Mouse (Mus musculus): Measurements from ENCODE around the gene Lsamp. TPM values are rescaled to one million over a fixed set of nuclear protein-coding genes. Genes with fewer than 3 reads are reported as not detected.

The Lsamp gene
- total RNA-seq, 2 experiments from 2014 or later = 0.78 to 0.82 TPM

DNA sequence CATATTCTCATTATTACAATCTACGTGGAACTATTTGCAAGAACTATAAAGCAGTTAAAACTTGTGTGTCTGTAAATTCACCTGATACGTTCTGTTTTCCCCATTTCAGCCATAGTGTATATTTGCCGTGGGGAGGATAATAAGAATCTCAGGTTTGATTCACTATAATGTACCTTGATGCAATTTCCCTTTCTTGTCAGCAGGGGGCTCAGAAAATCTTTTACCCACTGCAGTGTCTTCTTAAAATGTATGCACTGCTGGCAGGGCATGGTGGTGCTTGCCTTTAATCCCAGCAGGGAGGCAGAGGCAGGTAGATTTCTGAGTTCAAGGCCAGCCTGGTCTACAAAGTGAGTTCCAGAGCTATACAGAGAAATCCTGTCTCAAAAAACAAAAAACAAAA lies 287.7 kb downstream of the Lsamp start:
- no peak for DNase-seq (ENCODE audit: low spot score)

DNA sequence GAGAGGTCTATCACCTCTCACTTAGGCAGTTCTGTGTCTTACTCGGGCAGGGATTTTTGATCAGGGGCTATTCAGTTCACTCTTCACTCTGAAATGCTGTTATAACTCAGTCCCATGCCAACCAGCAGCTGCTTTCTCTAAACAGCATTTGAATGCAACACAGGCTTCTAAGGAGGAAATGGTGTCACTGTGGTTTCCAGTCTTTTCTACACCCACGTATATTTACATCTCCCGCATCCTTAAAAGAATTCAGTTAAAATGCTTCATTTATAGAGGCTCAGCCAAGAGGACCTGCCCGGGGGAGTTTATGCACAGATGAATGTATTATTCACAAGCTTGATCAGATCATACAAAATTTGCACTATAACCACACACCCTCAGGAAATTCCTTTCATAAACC lies 306.0 kb downstream of the Lsamp start:
- DNase-seq (ENCODE audit: low spot score) = no peak

DNA sequence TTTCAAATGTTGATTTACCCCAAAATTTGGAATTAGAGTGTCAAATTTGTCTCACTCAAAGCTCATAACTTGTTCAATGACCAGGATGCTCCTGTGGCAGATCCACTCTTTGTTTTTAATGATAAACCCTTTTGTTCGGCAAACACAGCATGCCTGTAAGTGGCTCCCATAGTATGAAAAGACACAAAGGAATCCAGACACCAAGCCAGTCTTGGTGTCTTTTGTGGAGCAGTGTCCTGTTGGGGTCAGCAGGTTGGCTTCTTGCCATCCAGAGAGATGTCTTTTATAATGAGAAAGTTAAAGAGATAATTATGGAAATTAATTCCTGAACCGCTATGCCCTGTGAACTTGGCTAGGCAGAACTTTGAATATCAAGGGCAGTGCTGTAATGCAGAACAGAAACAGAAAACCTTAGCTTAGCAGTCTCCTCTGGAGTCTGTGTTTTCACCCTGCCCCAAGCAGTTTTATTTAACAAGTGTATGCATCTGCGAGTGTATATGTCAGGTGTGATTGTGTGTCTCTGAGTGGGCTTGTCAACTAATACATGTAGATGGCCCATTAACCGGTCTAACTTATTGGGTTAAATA lies 310.2 kb downstream of the Lsamp start:
- no peak for DNase-seq (ENCODE audit: low spot score)

DNA sequence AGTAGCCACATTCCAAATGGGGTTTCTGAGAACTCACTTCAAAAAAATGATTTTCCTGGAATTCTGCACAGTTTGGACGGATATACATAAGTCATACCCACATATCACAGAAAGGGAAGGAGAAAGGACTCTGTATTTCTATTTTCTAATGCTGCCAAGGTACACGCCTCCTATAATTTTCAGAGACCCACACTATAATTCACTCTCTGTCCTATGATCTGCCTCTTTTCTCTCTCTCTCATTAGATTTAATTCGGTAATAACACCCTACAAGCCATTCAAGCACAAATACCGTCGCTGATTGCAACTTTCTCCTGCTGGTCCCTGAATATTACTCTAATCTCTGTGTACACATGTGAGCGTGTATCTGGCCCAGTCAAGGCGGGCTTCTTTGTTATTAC lies 311.1 kb downstream of the Lsamp start:
- no peak for DNase-seq (ENCODE audit: low spot score)

DNA sequence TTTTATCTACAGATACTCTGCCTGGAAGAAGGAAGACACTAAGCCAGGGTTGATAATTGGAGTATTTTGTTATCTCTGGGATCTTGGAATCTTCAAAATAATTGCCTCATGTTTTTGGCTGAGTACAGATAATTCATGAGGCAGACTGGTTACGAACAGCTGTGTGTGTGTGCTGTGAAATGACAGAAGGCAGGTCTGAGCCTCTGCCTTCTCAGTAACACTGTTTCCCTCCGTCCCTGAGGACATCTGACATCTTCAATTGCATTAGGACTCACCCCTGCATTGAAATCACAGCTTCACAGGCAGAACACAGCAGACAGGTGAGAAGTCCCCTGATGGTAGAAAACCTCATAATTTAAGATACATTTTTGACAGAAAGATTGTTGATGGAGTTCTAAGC lies 323.5 kb downstream of the Lsamp start:
- DNase-seq (ENCODE audit: low spot score) = no peak

DNA sequence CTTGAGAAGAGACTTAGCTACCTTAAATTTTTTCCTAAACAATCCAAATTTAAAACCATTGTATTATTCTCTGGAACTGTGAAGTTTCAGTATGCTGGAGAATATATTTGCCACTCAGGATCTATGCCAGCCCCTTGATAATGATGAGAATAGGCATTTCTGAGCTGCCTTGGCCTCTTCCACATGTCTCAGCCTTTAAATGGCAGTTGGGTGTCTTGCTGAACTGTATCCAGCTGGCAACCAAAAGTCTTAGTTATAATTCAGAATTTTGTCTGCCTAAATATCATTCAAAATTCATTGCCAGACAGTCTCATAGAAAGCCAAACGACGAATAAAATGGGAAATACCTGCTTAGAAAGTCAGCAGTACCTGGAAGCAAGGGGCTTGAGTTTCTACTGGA lies 332.0 kb downstream of the Lsamp start:
- no peak for DNase-seq (ENCODE audit: low spot score)

DNA sequence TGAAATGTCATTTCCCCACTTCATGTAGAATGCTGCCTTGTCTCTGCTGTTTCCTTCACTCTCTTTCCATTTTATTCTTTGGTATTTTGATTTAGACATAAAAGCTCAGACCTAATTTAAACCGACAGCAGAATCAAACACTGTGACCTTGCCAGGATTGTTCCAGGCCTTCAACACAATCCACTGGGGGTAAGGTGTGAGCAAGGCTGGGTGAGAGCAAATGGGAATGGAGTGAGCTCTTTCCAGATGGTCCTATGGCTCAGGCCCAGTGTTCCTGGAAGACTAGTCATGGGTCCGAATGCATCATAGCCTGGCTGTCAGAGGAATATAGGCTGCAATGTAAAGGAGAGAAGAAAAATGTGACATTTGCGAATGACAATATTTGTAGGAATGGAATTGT lies 340.6 kb downstream of the Lsamp start:
- no peak for DNase-seq (ENCODE audit: low spot score)

DNA sequence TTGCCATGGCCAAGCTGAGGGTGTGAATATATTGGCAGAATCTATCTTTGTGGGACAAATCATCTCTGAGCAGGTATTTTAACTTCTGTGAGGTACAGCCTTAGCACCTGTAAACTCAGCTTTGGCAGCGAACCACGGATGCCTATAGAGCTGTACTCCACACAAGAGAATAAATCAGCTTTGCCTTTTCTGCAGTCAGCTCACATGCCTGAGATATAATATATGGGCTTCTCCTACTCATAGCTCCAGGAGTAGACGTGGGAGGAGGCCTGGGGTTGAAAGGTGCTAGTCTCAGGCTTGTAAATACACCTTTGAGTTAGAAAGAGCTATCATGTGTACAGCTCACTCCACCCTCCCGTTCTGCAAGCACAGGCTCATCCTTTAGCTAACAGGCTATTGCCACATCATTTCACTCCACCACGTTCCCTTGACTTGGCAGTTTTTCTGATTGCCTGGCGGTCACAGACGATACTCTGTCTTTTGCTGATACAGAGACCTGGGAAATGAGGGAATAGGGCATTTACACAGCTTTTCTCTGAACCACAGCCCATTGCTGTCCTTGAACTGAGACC lies 344.2 kb downstream of the Lsamp start:
- DNase-seq (ENCODE audit: low spot score) = no peak

DNA sequence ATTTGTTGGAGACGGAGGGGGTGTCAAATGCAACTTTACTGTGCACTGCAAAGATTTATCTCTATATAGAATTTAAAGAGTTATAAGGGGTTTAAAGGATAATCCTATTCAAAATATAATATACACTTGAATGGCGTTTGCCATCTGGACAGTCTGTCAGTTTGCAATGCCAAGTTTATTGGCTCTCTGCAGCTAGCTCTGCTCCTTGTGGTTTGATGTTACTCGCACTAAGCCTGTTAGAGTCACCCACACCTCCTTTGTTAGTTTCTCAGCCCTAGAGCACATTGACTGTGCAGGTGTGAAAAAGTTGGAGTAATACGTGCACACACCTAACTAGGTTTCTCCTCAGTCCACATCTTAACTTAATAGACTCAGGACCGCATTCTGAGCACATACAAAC lies 385.5 kb downstream of the Lsamp start:
- no peak for DNase-seq (ENCODE audit: low spot score)

DNA sequence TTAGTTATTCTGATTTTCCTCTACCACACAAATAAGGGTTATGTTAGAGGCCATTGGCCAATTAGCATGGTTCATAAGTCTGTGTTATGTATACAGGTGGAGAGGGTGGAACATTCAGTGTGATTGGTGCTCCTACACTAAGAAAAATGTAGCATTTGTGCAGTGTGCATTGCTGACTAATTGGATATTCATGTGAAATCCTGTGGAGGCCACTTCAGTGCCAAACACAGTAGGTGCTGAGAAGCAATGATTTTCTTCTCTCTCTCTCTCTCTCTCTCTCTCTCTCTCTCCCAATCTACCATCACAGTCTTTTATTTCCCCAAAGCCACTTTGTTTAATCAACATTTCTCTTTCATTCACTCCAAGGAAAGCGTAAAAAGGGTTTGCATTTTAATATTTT lies 387.1 kb downstream of the Lsamp start:
- DNase-seq (ENCODE audit: low spot score) = no peak

DNA sequence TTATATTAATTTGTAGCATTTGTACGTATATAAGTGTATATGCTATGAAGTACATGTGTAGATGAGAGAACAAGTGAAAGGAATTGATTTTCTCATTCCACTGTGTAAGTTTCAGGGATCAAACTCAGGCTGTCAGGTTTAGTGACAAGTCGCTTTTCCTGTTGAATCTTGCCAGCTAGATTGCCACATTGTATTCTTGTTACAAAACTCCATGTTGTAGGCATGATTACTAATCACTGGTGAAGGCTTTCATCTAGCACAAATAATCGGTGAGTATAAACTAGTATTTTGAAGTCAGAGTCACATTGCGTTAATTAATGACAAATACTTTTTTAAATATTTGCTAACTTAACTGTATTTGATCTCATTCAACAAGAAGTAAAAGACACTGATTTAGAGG lies 391.2 kb downstream of the Lsamp start:
- no peak for DNase-seq (ENCODE audit: low spot score)

DNA sequence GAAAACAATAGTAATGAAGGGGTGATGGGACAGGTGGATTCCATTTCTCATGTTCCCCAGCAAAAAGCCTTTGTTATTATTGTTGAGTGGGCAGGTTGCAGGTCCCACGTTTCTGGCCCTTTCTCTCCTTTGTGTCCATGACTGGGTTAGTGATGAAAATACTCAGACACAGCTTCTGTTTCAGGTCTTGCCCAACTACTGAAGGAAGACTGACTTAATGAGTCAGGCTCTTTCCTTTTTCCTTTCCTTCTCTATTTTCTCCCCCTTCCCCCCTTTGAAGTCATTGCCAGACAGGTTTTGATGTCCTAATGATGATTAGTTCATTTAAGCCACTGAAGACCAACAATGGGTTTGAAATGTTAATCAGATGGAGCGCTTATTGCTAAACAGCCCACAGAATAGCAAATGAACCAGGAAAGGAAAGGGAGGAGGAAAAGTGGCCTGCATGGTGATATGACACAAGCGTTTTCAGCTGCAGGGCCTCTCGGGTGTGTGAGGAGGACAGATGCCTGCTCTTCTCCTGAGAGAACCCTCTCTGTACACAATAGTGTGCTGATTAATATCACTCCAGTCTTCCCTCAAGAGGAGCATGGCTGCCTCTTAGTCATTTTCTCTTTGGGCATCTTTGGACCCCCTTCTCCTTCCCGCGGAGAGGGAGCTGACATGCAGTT lies 393.1 kb downstream of the Lsamp start:
- DNase-seq (ENCODE audit: low spot score) = no peak

DNA sequence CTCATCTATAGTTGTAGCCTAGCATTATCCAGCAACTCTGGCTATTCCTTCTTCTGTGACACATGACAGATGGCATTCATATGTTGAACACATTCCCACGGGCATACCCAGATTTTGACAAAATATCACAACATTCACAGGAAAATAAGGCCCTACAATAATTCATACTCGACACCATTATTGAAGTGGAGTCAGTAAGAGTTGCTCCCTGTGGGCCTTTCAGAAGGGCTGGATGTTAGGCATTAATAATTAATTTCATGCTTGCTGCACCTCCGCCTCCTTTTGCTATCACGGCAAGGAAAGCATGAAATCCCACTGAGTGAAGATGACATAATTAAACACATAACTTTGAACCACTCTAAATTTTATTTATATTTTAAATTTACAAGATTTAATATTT lies 407.9 kb downstream of the Lsamp start:
- DNase-seq (ENCODE audit: low spot score) = no peak

DNA sequence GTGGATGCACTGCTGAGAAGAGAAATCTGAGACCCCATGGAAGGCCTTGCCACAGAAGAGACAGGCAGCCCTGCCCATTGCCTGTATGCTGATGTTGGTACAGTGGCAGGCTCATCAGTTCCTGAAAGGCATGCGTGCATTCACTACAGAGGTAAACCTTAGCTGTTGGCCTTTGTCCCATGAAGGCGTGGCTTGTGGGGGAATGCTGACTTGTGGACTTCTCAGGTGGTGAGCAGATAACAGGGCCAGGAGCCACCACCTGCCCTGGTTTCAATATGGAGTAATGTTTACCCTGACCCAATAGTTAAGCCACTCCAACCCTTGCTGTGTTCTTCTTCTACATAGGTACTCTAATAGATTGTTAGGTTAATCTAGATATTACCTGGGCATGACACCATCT lies 415.4 kb downstream of the Lsamp start:
- DNase-seq (ENCODE audit: low spot score) = no peak

DNA sequence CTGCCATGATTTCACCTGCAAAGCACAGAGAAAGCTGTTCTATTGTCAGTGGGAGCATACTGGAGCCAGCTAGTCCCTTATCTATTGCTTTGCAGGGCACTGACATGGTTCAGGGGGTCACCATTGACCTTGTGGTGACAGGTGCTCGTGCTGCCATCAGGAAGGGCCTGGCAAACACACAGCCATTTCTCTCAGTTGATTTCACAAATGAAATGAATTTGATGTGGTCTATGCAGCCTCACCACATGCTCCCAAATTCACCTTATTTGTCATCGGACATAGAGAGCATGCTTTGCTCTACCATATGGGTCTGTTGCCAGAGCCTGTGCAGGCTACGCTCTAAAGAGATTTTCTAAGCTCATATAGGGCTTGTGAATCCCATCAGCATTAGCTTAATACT lies 450.1 kb downstream of the Lsamp start:
- no peak for DNase-seq (ENCODE audit: low spot score)

DNA sequence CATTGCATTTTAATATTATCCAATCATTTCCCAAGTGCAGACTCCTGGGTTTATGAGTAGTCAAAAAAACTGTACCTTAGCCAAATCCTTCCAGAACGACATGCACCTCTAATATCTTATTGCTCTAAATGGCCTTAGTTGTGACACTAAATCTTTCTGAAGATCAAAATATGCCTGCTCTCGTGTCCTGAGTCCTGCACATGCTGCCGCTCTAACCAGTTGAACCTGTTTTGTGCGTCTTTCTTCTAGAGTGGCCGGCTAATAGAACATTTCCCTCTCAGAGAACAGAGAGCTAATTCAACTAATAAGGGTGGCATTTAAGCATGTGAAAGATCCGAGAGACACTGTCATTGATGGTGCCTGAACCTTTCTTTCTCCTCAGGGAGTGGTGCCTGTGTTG lies 452.3 kb downstream of the Lsamp start:
- DNase-seq (ENCODE audit: low spot score) = no peak

DNA sequence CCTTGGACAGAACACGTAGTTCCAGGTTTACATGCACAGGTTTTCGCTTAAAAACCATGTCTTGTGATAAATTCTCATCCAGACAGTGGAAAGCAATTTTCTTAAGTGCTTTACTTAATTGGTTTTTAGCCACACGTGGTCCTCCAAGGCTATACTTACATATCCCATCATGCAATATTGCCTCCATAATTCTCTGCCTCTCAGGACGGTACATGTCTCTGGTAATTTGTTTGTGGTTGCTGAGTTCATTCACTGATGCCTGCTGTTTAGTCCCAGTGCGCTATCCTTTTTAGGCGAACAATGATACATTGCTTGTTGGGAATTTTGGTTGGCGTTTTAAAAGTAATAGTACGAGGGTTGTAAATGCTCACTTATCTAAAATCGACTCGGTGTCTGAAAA lies 453.7 kb downstream of the Lsamp start:
- no peak for DNase-seq (ENCODE audit: low spot score)

DNA sequence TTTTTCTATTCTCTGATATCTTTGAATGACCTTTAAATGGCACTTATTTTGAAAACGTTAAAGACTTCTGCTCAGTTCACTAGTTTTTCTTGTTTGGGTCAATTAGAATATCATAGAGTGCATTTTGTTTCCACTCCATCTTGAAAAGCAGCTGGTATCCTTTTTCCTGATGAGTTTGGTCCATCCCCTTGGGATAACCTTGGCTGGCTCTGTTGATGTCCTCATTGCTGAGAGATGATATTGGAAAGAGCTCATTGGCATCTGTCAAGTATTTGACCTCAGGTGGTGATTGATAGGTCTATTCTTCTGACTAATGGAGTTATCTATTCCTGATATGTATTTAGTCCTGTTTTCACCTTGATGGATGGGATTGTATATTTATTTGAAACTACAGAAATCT lies 454.7 kb downstream of the Lsamp start:
- DNase-seq (ENCODE audit: low spot score) = no peak

DNA sequence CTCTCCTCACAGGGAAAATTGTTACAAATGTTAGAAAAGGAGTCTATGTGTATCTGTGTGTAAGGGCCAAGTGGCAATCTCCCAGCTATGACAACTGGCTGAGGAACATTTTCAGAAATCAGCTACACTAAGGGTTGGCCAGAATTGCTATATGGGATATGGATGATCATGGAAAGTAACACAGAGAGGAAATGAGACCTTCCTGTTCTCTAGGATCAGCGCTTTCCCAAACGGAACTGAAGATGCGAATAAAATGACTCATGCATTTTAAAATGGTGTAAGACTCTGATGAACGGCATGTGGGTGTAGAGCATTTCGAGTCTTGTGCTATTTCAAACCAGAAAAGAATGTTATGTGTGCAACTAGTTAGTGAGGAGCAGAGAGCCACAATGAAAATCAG lies 462.4 kb downstream of the Lsamp start:
- no peak for DNase-seq (ENCODE audit: low spot score)

DNA sequence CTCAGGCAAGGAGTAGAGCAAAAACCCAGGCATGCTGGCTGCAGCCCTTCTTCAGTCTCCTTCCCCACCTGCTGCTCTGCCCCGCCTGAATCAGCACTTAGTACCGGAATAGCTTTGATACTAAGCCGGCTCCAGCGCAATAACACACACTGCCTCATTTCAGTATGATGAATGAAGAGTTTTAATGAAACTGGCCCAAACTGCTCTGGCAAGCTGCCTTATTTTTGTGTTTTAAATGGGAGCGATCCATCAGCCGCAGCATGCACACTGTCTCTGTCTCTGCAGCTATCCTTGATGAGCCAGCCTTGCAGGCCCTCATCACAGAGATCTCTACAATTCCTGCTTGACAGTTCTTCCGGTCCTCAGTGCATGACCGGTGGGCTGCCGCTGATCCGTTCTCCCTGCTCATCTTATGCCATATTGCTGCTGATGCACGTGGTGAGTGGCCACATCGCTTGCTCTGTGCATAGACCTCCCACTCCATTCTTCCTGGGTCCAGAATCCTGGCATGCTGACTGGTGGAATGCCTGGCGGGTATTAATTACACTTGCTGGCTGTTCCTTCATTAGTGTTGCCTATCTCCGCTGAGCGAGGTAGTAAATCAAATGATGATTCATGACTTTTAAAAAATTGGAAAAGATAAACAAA lies 479.4 kb downstream of the Lsamp start:
- DNase-seq (ENCODE audit: low spot score) = no peak

DNA sequence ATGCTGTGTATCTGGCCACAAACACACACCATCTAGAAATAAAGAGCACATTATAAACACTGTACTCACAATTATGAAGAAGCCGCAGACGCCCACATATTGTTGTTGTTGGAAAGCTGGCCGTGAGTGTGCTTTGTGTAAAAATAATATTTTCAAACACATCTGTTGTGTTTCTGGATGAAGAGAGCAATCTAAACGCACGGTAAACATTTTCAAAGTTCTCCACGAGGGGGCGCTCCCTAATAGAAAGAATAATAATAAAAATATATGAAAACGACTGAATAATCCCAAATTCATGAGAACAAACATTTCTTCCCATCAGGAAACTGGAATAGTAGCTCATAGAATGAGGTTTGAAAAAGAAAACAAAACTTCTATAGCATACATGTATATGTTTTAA lies 482.4 kb downstream of the Lsamp start:
- no peak for DNase-seq (ENCODE audit: low spot score)

DNA sequence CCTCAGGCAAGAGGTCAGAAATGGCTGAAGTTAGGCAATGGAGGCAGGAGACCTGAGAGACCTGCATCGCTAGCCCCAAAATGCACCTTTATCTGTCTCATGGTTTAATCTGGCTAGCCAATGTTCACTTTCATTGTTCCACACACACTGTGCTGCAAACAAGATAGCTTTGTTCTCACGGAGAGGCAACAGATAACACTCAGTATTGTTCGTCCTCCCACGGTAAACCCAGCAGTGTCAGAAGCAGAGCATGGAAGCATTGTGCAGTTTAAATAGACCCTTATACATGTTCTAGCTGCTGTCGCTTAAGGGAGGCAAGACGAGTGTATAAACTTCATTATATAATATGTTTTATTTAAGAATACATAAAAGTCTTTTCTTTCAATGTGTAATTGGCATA lies 486.8 kb downstream of the Lsamp start:
- DNase-seq (ENCODE audit: low spot score) = no peak

DNA sequence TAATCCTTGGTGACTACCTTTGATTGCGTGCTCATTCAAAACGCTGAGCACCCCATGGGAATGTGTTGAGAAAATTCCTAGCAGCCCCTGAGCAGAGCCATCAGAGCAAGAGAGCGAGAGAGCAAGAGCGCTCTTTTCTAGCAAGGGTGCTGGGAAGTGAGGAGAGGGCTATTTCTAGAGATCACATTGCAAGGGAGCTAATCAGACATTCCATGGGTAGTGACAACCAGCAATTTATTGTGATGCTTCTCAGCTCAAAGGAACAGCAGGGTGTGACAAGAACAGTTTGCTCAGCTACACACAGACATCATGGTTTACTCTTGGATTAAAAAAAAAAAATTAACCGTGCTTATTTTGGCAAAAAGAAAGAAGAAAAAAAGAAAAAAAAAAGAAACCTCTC lies 487.8 kb downstream of the Lsamp start:
- no peak for DNase-seq (ENCODE audit: low spot score)

Measured in gastrocnemius, adult 18-20 months (tissue).